Mouse (Mus musculus): Measurements from ENCODE around the gene Slc34a3. TPM values are rescaled to one million over a fixed set of nuclear protein-coding genes. Genes with fewer than 3 reads are reported as not detected.
A peak's percentile ranks its signal among the peaks of the same experiment; 100 is the strongest.

Gene Slc34a3
- total RNA-seq, 1 experiment: 0.67 TPM

DNA sequence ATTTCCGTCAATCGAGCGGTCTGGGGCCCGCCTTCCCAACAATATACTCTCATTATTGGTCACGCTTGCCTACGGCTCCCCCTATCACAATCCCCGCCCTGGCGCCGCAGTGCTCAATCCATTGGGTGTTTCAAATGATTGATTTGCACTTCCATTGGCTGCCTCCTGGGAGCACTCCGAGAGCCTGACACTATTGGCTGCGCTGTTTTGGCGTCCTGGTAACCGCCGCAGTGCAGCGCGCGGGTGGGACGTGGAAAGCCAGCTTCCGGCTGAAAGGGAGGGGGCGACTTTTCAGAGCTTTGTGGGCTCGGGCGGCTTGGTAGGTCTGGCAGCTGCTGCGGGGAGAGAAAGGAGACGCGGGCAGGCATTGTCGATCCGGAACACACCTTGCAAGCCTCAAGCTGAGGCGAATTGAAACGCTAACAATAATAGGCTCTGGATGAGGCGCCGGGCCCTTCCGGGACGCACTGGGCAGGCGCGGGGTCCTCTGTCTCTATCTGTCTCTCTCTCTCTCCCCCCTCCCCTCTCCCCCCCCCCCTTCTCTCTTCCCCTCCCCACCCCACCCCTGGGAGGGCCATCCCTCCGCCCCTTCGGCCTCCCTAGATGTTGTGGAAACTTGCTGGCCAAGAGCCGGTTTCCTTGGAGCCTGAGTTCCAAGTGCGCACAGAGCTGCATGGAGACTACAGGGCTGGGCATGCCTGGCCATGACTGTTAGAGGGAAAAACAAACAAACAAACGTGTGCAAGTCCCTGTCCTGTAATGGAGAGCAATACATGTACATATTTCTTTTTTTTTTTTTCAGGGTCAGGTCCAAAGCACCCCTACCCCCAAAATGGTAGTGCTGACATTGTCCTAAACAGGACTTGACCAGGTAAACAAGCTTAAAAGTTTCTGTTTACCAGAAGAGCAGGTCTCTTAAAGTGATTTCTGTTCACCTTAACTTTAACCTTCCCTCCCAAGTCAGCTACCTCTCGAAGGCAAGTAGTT lies 9.1 kb downstream of the Slc34a3 start:
- Histone ChIP-seq H3K27ac (ENCODE audit: insufficient read depth, low read depth, low read length, poor library complexity, severe bottlenecking) (peak overlapping the region; percentile 93), H3K9me3 (ENCODE audit: control insufficient read depth, insufficient read depth, low read depth, low read length) (no peaks in the 10 kb centered on the region), H3K9ac (ENCODE audit: insufficient read depth, low read depth, low read length, poor library complexity, severe bottlenecking) (peak overlapping the region; percentile 76), H3K36me3 (ENCODE audit: control insufficient read depth, insufficient read depth, low read length, poor library complexity, severe bottlenecking) (peaks cover 25% of the 10 kb centered on the region), H3K4me3 (ENCODE audit: insufficient read depth in 1 of 2, low read depth in 1 of 2, low read length in 2 of 2, poor library complexity in 1 of 2, severe bottlenecking in 1 of 2) (peak overlapping the region; percentile 68 to 88), H3K4me1 (ENCODE audit: control insufficient read depth in 2 of 2, insufficient read depth in 2 of 2, low read length in 2 of 2, poor library complexity in 1 of 2) (peaks cover 6 to 21% of the 10 kb centered on the region in 2 experiments; a peak in 3 of 4 replicates)
- in situ Hi-C loops (cut with MboI; ENCODE audit: low sequenced_read_pairs in 2 of 2, unreplicated experiment in 2 of 2): no loop called here
- TF ChIP-seq MAFK (IDR thresholded peaks at IDR 0.05; ENCODE audit: insufficient read depth, low read depth, low read length) (no peak), HCFC1 (IDR thresholded peaks at IDR 0.05; ENCODE audit: borderline replicate concordance, insufficient read depth, low read length) (peak; percentile 55; the same call in 1 of the 2 replicates), ZC3H11A (IDR thresholded peaks at IDR 0.05; ENCODE audit: borderline replicate concordance, low read depth, low read length) (no peak), CHD2 (IDR thresholded peaks at IDR 0.05; ENCODE audit: low read depth, low read length) (peak; percentile 94), ZNF384 (IDR thresholded peaks at IDR 0.05; ENCODE audit: low read depth, low read length) (no peak)
- peak; percentile 98 for DNase-seq (ENCODE audit: low read depth, low spot score)

DNA sequence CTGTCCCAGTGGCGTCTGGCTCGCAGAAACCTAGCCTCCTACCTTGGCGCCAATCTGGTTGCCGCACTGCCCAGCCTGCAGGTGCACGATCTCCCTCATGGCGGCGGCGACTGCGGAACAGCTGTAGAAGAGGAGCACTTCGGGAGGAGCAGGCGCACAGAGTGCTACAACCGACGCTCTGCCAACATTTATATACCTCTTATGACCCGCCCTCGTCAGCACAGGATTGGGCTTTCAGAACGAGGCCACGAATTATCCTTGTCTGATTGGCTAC lies 9.7 kb downstream of the Slc34a3 start, which contains the start of gene Tubb4b:
Tubb4b (minus strand) TSS at position 211 of the 274 bp plus-strand sequence.
- no peak for DNase-seq (ENCODE audit: low read depth, low spot score)
- peak within 1 kb of the TSS; percentile 99 for H3K9ac ChIP-seq (ENCODE audit: insufficient read depth, low read depth, low read length, poor library complexity, severe bottlenecking)
- peaks cover 6 to 21% of the 10 kb centered on the region in 2 experiments; a peak in 3 of 4 replicates for H3K4me1 ChIP-seq (ENCODE audit: control insufficient read depth in 2 of 2, insufficient read depth in 2 of 2, low read length in 2 of 2, poor library complexity in 1 of 2)
- H3K36me3 ChIP-seq (ENCODE audit: control insufficient read depth, insufficient read depth, low read length, poor library complexity, severe bottlenecking): peaks cover 25% of the 10 kb centered on the region
- TF ChIP-seq ZNF384 (IDR thresholded peaks at IDR 0.05; ENCODE audit: low read depth, low read length): no peak
- no peak; the same call in 1 of the 2 replicates for TF ChIP-seq CHD2 (IDR thresholded peaks at IDR 0.05; ENCODE audit: low read depth, low read length)
- no peak for TF ChIP-seq ZC3H11A (IDR thresholded peaks at IDR 0.05; ENCODE audit: borderline replicate concordance, low read depth, low read length)
- 0 out of 2 replicates have a peak, but pooled peaks have one; percentile 29 for TF ChIP-seq HCFC1 (IDR thresholded peaks at IDR 0.05; ENCODE audit: borderline replicate concordance, insufficient read depth, low read length)
- peak within 1 kb of the TSS; percentile 88 to 98 for H3K4me3 ChIP-seq (ENCODE audit: insufficient read depth in 1 of 2, low read depth in 1 of 2, low read length in 2 of 2, poor library complexity in 1 of 2, severe bottlenecking in 1 of 2)
- in situ Hi-C loops (cut with MboI; ENCODE audit: low sequenced_read_pairs in 2 of 2, unreplicated experiment in 2 of 2): no loop called here
- peak within 1 kb of the TSS; percentile 98 for H3K27ac ChIP-seq (ENCODE audit: insufficient read depth, low read depth, low read length, poor library complexity, severe bottlenecking)
- H3K9me3 ChIP-seq (ENCODE audit: control insufficient read depth, insufficient read depth, low read depth, low read length): no peaks in the 10 kb centered on the region

DNA sequence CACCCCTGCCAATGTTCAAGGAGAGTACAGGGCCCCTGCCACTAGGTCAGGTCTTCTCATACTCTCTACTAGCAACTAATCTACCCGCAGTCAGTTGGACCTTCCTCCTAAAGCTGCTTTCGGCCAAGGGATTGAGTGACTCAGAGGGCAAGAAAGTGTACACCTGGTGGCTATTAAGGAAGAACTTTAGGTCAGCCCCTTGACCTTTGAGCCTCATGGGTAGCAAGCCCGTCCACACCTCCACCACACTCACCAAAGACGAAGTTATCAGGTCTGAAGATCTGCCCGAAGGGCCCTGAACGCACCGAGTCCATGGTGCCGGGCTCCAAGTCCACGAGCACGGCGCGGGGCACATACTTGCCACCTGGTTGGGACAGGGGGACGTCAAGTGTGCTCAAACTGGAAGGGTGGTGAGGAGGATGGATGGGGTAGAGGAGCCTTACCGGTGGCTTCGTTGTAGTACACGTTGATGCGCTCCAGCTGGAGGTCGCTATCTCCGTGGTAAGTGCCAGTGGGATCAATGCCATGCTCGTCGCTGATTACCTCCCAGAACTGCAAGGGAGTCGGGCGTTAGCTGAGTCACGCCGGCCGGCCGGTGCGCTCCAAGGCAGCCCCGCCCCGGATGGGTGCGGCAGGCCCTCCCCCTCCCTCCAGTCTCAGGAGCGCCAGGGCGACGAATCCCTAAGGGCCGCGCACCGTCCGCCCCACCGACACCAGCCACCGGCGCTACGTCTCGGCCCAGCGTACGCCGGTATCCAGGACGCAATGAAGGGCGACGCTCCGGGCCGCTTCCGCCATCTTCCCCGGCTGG lies 10.3 kb downstream of the Slc34a3 start:
- peaks cover 25% of the 10 kb centered on the region for H3K36me3 ChIP-seq (ENCODE audit: control insufficient read depth, insufficient read depth, low read length, poor library complexity, severe bottlenecking)
- peaks cover 6 to 19% of the 10 kb centered on the region in 2 experiments; a peak in 3 of 4 replicates for H3K4me1 ChIP-seq (ENCODE audit: control insufficient read depth in 2 of 2, insufficient read depth in 2 of 2, low read length in 2 of 2, poor library complexity in 1 of 2)
- DNase-seq (ENCODE audit: low read depth, low spot score): peak; percentile 65
- in situ Hi-C loops (cut with MboI; ENCODE audit: low sequenced_read_pairs in 2 of 2, unreplicated experiment in 2 of 2): no loop called here
- peak overlapping the region; percentile 87 to 98 for H3K4me3 ChIP-seq (ENCODE audit: insufficient read depth in 1 of 2, low read depth in 1 of 2, low read length in 2 of 2, poor library complexity in 1 of 2, severe bottlenecking in 1 of 2)
- H3K27ac ChIP-seq (ENCODE audit: insufficient read depth, low read depth, low read length, poor library complexity, severe bottlenecking): peak overlapping the region; percentile 98
- no peaks in the 10 kb centered on the region for H3K9me3 ChIP-seq (ENCODE audit: control insufficient read depth, insufficient read depth, low read depth, low read length)
- H3K9ac ChIP-seq (ENCODE audit: insufficient read depth, low read depth, low read length, poor library complexity, severe bottlenecking): peak overlapping the region; percentile 99
- peak; percentile 82; the same call in 1 of the 2 replicates for TF ChIP-seq MAFK (IDR thresholded peaks at IDR 0.05; ENCODE audit: insufficient read depth, low read depth, low read length)
- no peak for TF ChIP-seq CHD2 (IDR thresholded peaks at IDR 0.05; ENCODE audit: low read depth, low read length)
- no peak for TF ChIP-seq ZC3H11A (IDR thresholded peaks at IDR 0.05; ENCODE audit: borderline replicate concordance, low read depth, low read length)

DNA sequence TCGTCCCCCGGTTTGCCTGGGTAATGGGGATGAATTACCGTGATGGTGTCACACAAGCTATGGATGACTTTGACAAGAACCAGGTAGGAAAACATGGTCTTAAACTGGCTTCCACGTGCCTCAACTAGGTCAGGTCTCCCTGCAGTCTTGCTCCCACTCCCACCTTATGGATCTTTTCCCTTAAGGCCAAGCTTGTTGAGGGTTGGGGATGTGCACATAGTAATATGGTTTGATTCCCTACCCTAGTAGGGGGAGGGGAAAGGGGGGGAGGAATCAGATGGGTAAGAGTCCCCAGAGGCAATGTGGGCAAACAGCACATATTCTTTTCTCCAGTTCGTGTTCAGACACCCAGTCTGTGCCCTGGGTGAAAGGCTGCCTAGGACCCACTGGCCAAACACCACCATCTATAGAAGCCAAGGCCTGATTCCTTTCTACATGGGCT lies 12.8 kb downstream of the Slc34a3 start:
- Histone ChIP-seq H3K9ac (ENCODE audit: insufficient read depth, low read depth, low read length, poor library complexity, severe bottlenecking) (no peak overlapping the region), H3K9me3 (ENCODE audit: control insufficient read depth, insufficient read depth, low read depth, low read length) (no peaks in the 10 kb centered on the region), H3K27ac (ENCODE audit: insufficient read depth, low read depth, low read length, poor library complexity, severe bottlenecking) (no peak overlapping the region), H3K4me3 (ENCODE audit: insufficient read depth in 1 of 2, low read depth in 1 of 2, low read length in 2 of 2, poor library complexity in 1 of 2, severe bottlenecking in 1 of 2) (no peak overlapping the region), H3K4me1 (ENCODE audit: control insufficient read depth in 2 of 2, insufficient read depth in 2 of 2, low read length in 2 of 2, poor library complexity in 1 of 2) (peaks cover 3 to 11% of the 10 kb centered on the region in 2 experiments; a peak in 1 of 4 replicates), H3K36me3 (ENCODE audit: control insufficient read depth, insufficient read depth, low read length, poor library complexity, severe bottlenecking) (peaks cover 25% of the 10 kb centered on the region)
- no peak for DNase-seq (ENCODE audit: low read depth, low spot score)
- in situ Hi-C loops (cut with MboI; ENCODE audit: low sequenced_read_pairs in 2 of 2, unreplicated experiment in 2 of 2): no loop called here
- TF ChIP-seq CHD2 (IDR thresholded peaks at IDR 0.05; ENCODE audit: low read depth, low read length) (0 out of 2 replicates have a peak, but pooled peaks have one; percentile 19), HCFC1 (IDR thresholded peaks at IDR 0.05; ENCODE audit: borderline replicate concordance, insufficient read depth, low read length) (no peak)

Measured in ES-E14 (cell line).